Mouse (Mus musculus): ENCODE data around the gene Zfp82. TPM values are rescaled to one million over a fixed set of nuclear protein-coding genes. Genes with fewer than 3 reads are reported as not detected.
"Not testable (repeated sequence)": the region's sequence is repeated elsewhere in the genome, so short reads cannot be mapped to it uniquely, and the experiment has no call there.

Gene Zfp82
- 3.2 and 3.7 TPM in 2 replicates for total RNA-seq (2021)
- long read RNA-seq, partial matches to known transcripts, result 0 of 5 reads
- long read RNA-seq, other reads (novel, unspliced or antisense), result 4 of 5 reads

DNA sequence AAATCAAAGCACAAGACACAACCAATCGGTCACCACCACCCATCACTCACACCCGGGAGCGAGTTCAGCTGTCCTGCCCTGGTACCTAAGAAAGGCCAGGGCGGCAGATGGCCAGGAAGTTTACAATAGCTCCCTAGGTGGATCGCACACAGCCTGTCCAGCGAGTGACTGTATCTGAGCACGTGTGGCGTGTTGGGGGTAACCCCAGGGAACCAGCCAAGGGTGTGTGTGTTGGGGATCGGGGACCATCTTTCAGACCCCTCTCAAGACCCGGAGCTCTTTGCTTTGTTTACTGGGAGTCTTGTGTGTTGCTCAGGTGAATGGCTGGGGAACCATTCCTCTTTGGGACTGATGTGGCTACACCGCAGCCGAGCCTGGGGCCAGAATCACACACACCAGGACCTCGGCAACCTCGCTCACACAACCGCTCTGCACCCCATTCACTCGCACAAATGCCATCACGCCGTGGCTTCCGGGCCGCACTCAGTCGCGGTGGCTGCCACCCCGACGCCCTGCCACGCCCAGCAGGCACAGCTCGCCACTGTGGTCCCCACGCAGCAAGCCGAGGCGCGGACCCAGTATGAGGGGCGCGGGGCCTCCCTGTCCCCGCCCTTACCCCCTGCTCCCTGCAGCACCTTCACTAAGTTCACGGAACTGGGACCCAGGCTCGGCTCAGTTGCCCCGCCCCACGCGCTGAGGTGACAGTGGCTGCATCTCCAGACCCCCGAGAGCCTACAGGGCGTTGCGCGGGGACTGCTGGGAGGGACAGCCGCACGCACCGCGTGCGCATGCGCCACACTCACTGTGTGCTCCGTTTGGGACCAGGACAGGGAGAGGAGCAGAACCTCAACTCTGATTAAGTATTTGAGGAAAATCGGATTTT lies at the start of gene Zfp82:
Gene Zfp82 (minus strand): TSS at position 755 of the 883 bp plus-strand sequence.
- peak; percentile 86 for DNase-seq

DNA sequence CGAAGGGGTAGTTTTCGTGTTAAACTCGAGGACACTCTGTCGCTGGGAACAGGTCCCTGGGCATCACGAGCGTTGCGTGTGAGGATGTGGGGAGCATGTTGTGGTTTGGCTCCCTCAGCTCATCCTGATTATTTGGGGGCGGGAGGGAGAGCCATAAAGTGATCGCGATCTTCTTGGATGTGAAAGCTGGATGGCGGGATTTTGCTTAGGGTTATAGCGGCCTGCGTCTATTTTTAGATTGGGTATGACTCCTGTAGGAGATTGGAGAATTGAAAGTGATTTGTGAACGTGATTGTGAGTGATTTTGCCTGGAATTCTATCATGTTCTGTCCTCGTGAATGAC lies 49.5 kb upstream of the Zfp82 start:
- DNase-seq, result peak; percentile 4

DNA sequence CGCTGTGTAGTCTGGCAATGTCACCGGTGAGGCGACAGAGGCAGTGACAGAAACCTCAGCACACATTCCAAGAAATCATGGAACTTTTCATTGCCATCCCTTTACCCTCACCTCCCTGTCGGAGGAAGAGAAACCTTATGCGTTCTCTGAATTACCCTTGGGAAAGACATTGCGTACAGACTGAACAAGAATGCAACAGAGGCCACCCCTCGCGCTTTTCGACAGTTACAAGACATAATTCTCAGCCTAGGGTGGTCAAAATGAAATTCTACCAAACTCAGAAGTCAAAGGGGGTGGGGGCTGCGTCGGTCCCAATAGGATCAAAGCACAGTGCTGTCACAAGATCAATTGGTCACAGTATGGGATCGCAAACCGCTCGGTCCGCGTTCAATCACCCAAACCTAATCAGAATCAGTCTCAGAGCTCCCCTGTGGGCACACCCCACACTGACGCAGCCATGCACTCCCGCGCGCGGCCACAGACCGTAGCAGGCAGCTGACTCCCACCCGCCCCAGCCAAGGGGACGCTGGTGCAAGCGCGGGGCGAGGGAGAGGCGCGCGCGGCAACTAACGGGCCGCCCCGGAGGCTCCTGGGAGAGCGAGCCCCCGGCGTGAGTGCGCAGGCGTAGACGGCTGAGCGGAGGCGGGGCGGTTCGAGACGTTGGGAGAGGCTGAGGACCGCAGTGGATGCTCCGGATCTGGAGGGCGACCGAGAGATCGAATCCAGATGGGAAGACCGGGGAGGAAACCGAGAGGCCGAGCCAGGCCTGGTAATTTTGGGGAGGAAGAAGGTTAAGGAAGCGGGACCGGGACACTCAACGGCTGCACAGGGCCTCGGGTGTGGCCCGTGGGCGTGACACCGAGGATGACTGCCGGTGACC lies 48.8 kb upstream of the Zfp82 start, which contains the start of gene Zfp382:
Gene Zfp382 (plus strand): TSS at position 635 of the 880 bp plus-strand sequence.
- peak; percentile 95 for DNase-seq

DNA sequence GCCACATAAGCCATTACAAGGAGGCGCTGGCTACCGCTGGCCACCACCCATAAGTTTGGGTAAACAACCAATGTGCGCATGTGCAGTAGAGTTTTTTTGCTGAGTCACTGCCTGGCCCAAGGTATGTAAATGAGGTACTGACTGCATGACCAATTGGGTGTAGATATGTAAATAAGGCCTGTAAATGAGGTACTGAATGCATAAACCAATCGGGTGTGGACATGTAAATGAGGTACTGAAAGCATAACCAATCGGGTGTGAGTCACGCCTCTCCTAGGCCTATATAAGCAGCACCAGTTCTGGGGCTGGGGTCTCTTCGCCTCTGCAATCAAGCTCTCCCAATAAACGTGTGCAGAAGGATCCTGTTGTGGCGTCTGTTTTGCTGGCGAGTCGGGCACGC lies 45.2 kb upstream of the Zfp82 start:
- DNase-seq, result not testable (repeated sequence)

DNA sequence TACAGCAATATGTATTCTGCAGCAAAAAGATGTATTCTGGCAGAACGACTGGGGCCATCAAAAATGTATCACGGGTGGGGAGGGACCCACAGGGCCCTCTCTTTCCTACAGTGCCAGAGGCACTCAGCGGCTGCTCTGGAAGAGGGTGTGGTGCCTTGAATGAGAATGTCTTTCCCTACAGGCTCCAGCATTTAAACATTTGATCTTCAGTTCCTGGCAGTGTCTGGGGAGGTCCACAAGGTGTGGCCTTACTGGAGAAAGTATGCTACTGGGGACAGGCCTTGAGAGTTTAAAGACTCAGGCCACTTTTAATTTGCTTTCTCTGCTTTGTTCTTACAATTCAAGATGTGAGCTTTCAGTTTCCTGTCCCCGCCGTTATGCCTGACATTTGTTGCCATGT lies 43.4 kb upstream of the Zfp82 start:
- no peak for DNase-seq

DNA sequence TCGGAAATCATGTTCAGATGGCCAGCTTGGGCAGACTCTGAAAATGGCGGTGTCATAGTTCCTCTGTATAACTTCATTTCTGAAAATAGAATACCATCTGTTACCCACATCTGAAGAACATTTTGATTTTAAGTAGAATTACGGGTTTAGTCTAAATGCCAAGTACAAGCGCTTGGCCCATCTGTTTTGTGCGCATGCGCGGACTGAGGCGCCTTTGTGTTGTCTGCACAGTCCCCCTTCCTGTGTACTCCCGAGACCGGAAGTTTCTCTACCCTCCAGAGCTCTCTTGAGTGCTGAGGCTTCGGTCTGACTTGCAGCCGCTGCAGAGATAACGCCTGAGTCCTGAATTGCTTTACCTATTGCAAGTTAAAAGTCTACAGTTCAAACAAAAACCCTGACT lies 26.6 kb upstream of the Zfp82 start:
- no peak for DNase-seq

DNA sequence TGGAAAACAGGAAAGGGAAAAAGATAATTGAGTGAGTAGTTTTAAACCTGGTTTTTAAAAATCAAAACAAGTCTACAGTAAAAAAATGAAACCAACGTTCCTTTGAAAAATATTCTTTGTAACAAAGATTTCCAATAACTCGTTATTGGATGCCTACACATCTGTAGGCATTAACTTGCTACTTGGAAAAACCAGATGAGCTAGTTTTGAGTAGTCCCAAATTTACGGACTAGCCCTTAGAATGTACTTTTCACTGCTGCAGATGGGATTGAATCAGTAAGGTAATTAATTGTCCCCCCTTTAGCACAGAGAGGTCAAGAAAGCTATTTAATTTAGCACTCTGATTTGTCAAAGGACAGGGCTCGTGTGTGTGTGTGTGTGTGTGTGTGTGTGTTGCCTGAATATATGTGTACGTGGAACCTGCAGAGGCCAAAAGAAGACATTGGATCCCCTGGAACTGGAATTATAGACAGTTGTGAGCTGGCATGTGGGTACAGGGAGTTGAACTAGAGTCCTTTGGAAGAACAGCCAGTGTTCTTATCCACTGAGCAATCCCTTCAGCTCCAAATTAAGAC lies 22.9 kb upstream of the Zfp82 start:
- no peak for DNase-seq

DNA sequence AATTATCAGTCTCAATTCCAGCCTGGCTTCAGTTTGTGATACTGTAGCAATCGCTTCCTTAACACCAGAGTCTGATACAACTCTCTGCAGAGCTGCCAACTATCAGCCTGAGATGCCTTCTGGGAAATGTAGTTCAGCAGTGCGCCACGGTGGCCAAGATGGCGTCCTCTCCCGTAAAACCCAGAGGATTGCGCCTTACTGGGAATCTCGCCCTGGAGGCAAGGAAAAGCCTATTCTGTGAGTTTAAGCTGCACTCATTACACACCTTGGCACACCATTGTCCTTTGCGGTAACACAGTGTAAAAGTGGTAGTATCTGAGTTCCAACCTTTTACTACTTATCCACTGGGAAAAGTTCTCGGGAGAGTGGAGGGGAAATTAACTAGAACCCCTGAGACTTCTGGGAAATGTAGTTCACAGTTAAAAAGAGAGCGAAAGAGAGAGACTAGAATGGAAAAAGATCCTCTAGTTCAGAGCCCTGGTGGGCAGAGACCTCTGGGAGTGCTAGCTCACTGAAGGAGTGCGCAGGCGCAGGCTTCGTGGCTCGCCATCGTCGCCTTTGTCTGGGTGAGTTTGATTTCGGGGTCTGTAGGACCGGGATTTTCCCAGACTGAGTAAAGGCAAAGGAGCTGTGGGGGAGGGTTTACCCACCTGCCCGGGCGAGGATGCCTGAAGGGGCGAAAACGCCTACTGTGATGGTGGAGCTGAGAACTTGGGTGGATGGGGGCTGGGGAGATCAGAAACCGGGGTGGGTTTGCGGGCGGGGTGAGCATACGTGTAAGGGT lies 22.1 kb upstream of the Zfp82 start, which contains the start of gene Zfp260:
Gene Zfp260 (plus strand): TSS at position 132 of the 784 bp plus-strand sequence.
- DNase-seq, result peak; percentile 87

DNA sequence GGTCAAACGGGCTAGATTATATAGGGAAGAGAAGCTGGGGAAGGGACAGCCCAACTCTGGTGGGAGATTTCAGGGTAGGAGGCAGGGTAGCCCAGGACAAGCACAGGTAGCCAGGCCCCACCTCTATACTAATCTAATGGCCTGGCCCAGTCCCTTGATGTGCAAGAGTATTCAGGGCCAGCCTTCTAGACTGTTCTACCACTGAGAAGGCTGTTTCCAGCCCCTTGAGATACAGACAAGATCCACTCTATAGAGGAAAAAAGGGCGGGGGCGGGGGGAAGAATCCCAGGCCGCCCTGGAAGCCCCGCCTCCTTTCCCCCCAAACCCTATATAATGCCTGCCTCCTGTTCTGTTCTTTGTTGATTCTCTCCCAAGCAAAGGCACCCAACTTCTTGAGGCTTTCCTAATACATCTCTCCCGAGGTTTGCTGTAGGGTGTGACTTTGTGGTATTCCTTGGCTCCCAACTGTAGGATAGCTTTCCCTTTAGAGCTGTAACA lies 21.3 kb upstream of the Zfp82 start:
- DNase-seq, result no peak

DNA sequence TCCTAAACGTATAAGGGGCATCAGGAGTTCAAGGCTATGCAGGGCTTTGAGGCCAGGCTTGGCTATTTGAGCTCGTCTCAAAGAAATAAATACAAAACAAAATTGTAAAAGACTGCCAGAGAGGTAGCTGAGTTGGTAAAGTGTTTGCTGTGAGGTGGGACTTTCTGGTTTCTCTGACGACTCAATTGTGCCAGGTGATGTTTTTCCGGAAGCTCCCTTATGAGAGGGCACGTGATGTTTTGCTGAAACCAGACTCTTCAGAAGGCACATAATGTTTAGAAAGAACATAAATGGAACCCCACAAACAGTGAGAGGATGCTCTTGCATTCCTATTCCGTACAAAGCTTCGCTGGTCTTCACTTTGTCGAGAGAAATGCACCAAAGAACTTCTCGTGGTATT lies 20.0 kb upstream of the Zfp82 start:
- DNase-seq, result no peak

DNA sequence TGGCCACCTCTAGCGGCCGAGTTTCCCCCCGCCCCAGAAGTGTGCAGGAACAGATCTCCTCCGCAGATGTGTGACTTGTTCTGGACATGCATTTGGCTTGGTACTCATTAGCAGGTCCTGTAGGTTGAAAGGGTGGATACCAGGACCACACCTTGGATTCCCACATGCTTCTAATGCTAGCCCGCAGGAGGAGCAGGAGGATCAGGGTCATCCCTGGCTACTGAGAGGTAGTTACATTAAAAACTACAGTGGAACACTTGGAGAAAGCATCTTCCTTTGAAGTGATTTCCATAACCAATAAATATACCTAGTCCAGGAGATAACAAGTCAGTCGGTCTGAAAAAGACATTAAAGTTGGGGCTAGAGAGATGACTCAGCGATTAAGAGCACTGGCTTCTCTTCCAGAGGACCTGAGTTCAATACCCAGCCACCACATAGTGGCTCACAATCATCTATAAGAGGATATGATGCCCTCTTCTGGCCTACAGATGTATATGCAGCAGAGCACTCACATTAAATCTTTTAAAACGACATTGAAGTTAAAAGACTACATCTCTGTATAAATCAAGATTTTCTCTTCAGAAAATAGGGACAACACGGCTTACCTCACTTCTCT lies 18.4 kb upstream of the Zfp82 start:
- DNase-seq, result no peak

DNA sequence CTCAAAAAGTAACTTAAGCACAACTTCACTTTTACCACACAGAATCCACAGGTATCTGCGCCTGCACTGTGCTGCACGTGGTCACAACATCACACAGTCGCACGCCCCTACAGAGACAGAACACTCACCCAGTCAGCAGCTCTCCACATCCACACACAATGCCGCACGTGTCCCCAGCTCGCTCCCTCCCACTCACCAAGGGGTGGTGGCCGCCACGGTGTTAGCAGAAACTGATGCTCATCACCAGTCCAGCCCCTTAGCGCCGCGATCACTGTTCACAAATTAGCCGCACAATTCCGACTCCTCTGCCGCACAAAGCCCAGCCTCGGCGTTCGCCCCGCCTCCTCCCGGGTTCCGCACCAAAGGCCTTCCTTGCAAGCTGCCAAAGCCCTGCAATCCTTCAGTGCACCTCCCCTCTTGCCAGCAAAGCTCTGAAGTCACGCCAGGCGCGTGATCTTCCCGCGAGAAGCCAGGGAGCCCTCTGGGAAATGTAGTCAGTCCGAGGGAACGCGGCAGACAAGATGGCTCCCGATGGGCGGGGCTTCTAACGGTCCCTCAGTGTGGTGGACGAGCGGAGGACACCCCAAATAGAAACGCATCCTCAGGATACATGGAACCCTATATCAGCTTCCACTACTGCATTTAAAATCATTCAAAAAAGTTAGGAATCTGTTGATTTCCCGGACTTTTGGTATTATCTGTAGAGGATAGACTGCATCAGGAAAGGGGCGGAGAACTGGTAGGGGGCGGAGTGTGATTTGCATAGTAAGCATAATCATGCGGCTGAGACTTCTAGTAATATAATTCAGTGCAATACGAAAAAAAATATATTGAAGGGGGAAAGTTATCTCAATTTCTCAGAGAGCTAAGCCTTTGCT lies 17.6 kb upstream of the Zfp82 start, which contains the start of the genes Gm26920 and Zfp566:
Gene Gm26920 (minus strand): TSS at position 319 of the 878 bp plus-strand sequence.
Gene Zfp566 (minus strand): TSS at position 436 of the 878 bp plus-strand sequence.
- peak; percentile 94 for DNase-seq

DNA sequence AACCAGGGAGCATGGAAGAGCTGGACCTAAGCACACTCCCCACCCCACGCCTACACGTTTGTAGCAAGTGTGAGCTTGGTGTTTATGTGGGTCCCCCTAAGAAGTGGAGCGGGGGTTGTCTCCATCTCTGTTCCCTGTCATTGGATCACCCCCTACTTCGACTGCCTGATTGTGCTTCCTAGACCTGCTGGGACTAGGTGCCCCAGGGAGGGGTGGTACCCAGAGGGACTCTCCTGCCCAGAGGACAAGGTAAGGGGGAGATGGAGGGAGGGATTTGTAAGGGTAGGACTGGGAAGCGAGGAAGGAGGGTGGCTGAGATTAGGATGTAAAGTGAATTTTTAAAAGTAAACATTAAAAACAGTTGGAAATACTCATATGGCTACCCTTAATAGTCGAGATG lies 16.7 kb upstream of the Zfp82 start:
- DNase-seq, result no peak

DNA sequence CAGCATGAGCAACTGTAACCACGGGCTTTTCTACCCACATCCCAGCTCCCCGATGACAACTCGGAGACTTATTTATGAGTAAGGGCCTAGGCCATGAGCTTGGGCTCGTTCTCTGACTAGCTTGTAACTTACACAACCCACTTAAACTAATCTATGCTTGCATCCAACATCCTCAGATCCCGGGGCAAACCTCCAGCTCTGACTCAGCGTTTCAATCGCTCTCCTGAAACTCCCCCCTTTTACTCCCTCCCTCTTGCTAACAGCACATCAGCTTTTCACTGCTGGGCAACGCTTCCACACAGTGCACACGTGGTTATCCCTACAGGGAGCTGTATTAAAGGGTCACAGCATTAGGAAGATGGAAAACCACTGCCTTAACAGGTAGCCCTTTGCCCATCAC lies 13.8 kb upstream of the Zfp82 start:
- no peak for DNase-seq

DNA sequence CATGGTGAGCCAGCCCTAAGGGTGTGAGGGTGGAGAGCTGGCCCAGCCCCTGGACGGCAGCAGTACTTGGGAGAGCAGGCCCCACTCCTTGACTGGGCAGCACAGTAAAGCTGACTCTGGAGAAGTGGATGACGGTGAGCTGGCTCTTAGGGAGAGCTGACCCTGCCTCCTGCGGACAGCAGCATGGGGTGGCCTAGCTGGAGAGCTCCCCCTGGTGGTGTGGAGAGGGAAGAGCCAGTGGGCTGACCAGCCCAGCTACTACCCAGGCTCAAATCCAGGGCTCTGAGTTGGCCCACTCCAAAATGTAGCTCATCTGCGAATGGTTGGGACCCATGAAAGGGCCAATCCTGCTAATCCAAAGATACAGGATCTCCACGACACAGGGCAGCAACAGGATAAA lies 8.1 kb downstream of the Zfp82 start:
- DNase-seq, result no peak

DNA sequence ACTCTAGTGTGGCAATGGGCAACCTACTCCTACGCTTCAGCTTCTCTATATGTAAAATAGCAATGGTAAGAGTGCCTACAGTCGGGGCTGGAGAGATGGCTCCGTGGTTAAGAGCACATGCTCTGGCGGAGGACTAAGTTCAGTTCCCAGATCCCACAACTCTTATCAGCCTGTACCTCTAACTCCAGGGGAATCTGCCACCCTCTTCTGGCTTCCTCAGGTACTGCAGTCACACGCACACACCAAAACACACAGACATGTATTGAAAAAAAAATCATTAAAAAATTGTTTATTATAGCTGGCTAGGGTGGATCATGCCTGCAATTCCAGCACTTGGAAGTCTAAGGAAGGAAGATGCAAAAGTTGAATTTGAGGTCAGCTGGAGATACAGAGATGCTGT lies 10.2 kb downstream of the Zfp82 start:
- DNase-seq, result no peak

DNA sequence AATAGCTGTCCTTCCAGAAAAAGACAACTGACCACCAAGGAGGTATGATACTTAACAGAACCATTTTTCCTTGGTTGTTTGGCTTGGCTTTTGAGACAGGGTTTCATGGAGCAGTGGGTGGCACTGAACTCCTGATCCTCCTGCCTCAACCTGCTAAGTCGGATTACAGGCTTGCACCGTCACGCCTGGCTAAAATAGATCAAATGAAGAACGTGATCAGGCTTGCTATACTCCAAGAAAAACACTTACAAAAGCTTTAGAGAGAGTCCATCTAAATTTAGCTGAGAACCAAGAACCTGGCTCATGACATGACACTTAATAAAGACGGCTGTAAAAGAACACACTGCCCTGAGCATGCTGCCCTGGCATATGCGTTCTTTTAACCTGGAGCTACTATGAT lies 12.4 kb downstream of the Zfp82 start:
- DNase-seq, result no peak

DNA sequence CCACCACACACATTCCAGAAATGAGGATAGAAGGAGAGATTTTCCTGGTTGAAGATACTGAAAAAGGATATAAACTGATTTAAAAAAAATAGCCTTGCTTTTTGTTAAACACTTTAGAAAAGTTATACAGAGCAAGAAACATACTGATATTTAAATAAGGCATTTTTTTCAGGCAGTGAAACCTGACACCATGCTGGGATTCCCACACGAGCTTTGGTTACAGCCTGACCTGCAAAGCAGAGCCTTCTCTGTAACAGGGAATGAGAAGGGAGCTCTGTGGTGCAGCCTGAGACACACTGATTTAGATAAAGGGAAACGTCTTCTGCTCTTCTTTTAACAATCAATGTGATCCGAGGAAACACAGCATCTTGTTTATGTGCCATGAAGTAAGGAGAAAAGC lies 19.1 kb downstream of the Zfp82 start:
- no peak for DNase-seq

DNA sequence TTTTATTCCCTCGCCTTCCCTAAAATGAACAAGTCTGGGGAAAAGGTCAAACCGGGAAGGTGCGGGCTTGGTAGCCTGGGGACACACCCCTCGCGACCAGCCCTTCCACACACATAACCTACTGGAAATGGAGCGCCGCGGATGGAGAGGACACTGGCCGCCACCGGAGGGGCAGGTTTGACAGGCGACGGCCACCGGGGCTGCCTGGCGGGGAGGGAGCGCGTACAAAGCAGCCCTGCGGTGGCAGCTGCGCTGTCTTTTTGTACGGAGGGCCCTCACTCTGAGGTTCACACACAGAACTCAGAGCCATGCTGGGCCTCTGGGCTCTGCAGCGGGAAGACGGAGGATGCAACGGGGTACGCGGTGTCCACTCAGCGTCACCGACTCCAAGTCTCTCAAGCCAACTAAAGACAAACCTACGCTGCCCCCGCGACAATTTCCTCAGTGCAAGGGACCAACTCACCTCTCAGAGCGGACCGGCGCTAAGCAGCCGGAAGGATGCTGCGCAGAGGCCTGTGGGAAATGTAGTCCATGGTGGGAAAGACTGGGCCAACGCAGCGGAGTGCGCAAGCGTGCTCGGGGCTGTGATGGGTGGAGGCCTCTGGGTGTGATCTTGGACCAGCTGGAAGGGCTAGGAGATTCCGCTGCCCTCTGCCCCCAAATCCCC lies 21.7 kb downstream of the Zfp82 start, which contains the start of gene Zfp14:
Gene Zfp14 (minus strand): TSS at position 499 of the 667 bp plus-strand sequence.
- peak; percentile 89 for DNase-seq
